Mouse (Mus musculus): ENCODE data around the gene Fkbpl. TPM values are rescaled to one million over a fixed set of nuclear protein-coding genes. Genes with fewer than 3 reads are reported as not detected.

Fkbpl gene
- polyA plus RNA-seq, 1 experiment = 1.4 TPM

- no peak for DNase-seq (ENCODE audit: low read depth in 1 of 2, low spot score in 2 of 2)
- H3K27me3 ChIP-seq (ENCODE audit: control insufficient read depth, insufficient read depth, low read length) = no peaks in the 10 kb centered on the region
- H3K4me3 ChIP-seq (ENCODE audit: extremely low read depth, insufficient read depth, insufficient read length) = no peak overlapping the region
- WGBS = 72% methylated on average over 7 of the region's 7 CpGs
- H3K4me1 ChIP-seq (ENCODE audit: control insufficient read depth, insufficient read depth, insufficient read length) = no peaks in the 10 kb centered on the region
- peak overlapping the region; percentile 29; the same call in 1 of the 2 replicates for H3K27ac ChIP-seq (ENCODE audit: insufficient read depth, low read length)
- H3K36me3 ChIP-seq (ENCODE audit: control insufficient read depth, insufficient read depth, low read length) = no peaks in the 10 kb centered on the region
- TF ChIP-seq POLR2A (IDR thresholded peaks at IDR 0.05; ENCODE audit: low read depth, low read length) (no peak), CTCF (IDR thresholded peaks at IDR 0.05; ENCODE audit: extremely low read depth, insufficient read depth, insufficient read length, insufficient replicate concordance) (no peak)
These were observed 4.9 kb upstream of the Fkbpl start for GRCm38 (mm10) chr17:34639461-34640255.

DNA sequence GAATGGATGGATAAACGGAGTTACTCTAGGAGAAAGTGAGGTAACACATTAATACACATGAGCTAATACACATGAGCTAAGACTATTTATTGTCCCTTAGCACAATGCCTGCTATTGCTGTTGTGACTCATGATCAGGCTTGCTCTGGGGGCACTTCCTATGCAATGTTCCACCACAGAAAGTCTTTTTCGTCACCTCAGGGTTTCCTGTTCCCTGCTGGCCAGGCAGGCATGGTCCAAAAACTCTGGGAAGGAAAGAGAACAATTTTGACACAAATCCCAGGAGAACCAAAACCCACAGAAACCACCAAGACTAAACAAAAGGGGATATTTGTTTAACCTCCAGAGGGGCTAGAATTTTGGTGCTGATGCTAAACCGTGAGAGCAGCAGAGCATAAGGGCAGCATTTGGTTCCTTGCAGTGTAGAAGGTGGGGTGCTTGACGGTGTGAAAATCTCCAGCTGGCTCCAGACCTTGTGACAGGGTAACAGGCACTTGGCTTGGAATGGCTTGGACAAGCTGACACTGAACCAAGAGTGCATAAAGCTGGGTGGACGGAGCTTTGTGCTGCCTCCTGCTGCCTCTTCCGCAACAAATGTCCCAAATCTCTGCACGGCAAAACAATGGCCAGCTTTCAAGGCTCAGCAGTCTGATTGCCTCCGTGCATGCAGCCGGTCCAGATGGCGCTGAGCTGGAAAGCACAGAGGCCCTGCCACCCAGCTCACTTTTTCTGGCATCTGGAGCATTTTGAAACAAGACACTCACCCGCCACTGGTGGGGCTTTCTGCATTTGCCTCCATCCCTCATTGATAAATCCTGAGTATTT lies 3.6 kb upstream of the Fkbpl start:
- 58% methylated on average over 11 of the region's 11 CpGs for WGBS
- Histone ChIP-seq H3K27ac (ENCODE audit: insufficient read depth, low read length) (no peak overlapping the region), H3K36me3 (ENCODE audit: control insufficient read depth, insufficient read depth, low read length) (no peaks in the 10 kb centered on the region), H3K4me1 (ENCODE audit: control insufficient read depth, insufficient read depth, insufficient read length) (no peaks in the 10 kb centered on the region), H3K27me3 (ENCODE audit: control insufficient read depth, insufficient read depth, low read length) (no peaks in the 10 kb centered on the region), H3K4me3 (ENCODE audit: extremely low read depth, insufficient read depth, insufficient read length) (no peak overlapping the region)
- TF ChIP-seq CTCF (IDR thresholded peaks at IDR 0.05; ENCODE audit: extremely low read depth, insufficient read depth, insufficient read length, insufficient replicate concordance) (no peak), POLR2A (IDR thresholded peaks at IDR 0.05; ENCODE audit: low read depth, low read length) (no peak)
- no peak for DNase-seq (ENCODE audit: low read depth in 1 of 2, low spot score in 2 of 2)

- Histone ChIP-seq H3K36me3 (ENCODE audit: control insufficient read depth, insufficient read depth, low read length) (no peaks in the 10 kb centered on the region), H3K4me3 (ENCODE audit: extremely low read depth, insufficient read depth, insufficient read length) (no peak overlapping the region), H3K4me1 (ENCODE audit: control insufficient read depth, insufficient read depth, insufficient read length) (no peaks in the 10 kb centered on the region), H3K27ac (ENCODE audit: insufficient read depth, low read length) (no peak overlapping the region), H3K27me3 (ENCODE audit: control insufficient read depth, insufficient read depth, low read length) (no peaks in the 10 kb centered on the region)
- DNase-seq (ENCODE audit: low read depth in 1 of 2, low spot score in 2 of 2) = no peak
- 43% methylated on average over 3 of the region's 3 CpGs for WGBS
- TF ChIP-seq CTCF (IDR thresholded peaks at IDR 0.05; ENCODE audit: extremely low read depth, insufficient read depth, insufficient read length, insufficient replicate concordance) (no peak), POLR2A (IDR thresholded peaks at IDR 0.05; ENCODE audit: low read depth, low read length) (no peak)
These were observed 2.6 kb upstream of the Fkbpl start for GRCm38 (mm10) chr17:34641945-34642344.

DNA sequence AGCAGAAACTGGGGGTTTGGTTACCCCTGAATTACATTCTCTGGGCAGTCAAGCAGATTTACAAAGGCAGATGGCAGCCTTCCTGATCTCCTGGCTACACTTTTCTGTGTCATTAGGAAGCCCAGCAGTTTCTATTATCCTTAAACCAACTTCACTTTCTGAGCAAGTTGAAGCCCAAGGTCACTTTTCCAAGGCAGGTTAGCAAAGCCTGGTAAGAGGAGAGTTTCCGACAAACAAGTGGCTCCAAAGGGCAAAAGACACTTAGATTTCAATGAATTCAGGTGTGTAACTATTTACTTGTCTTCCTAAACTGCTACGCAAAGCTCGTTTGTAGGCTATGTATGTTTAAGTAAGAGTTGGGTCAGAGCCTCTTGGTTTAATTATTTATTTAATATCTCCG lies 1.2 kb upstream of the Fkbpl start:
- Histone ChIP-seq H3K36me3 (ENCODE audit: control insufficient read depth, insufficient read depth, low read length) (no peaks in the 10 kb centered on the region), H3K4me1 (ENCODE audit: control insufficient read depth, insufficient read depth, insufficient read length) (peaks cover 5% of the 10 kb centered on the region; the same call in 1 of the 2 replicates), H3K27me3 (ENCODE audit: control insufficient read depth, insufficient read depth, low read length) (no peaks in the 10 kb centered on the region), H3K4me3 (ENCODE audit: extremely low read depth, insufficient read depth, insufficient read length) (no peak overlapping the region), H3K27ac (ENCODE audit: insufficient read depth, low read length) (no peak overlapping the region)
- WGBS = 96% methylated on average over 4 of the region's 4 CpGs
- DNase-seq (ENCODE audit: low read depth in 1 of 2, low spot score in 2 of 2) = no peak
- TF ChIP-seq POLR2A (IDR thresholded peaks at IDR 0.05; ENCODE audit: low read depth, low read length) (no peak), CTCF (IDR thresholded peaks at IDR 0.05; ENCODE audit: extremely low read depth, insufficient read depth, insufficient read length, insufficient replicate concordance) (no peak)

DNA sequence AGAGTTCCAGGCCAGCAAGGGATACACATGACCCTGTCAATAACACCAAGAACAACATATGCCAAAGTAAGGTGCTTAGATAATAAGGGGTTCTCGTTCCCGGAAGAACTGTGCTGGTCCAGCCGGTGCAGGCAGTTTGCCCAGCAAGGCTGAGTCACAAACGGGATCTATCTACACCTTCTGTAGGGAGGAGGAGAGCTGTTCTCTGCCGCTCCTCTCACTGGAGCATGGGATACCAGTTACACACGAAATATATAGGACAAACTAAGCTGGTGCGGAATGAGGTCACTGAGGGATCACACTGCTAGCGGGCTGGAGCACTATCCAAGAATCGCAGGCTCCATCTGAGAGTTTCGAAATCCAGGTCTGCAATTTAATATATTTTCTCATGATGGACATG lies 620 bp upstream of the Fkbpl start:
- no peak overlapping the region for H3K4me3 ChIP-seq (ENCODE audit: extremely low read depth, insufficient read depth, insufficient read length)
- no peaks in the 10 kb centered on the region for H3K36me3 ChIP-seq (ENCODE audit: control insufficient read depth, insufficient read depth, low read length)
- no peak for DNase-seq (ENCODE audit: low read depth in 1 of 2, low spot score in 2 of 2)
- WGBS = 85% methylated on average over 10 of the region's 10 CpGs
- H3K27ac ChIP-seq (ENCODE audit: insufficient read depth, low read length) = no peak overlapping the region
- TF ChIP-seq POLR2A (IDR thresholded peaks at IDR 0.05; ENCODE audit: low read depth, low read length) (no peak), CTCF (IDR thresholded peaks at IDR 0.05; ENCODE audit: extremely low read depth, insufficient read depth, insufficient read length, insufficient replicate concordance) (no peak)
- H3K27me3 ChIP-seq (ENCODE audit: control insufficient read depth, insufficient read depth, low read length) = no peaks in the 10 kb centered on the region
- H3K4me1 ChIP-seq (ENCODE audit: control insufficient read depth, insufficient read depth, insufficient read length) = peaks cover 10% of the 10 kb centered on the region; the same call in 1 of the 2 replicates

- H3K27ac ChIP-seq (ENCODE audit: insufficient read depth, low read length) = no peak overlapping the region
- H3K36me3 ChIP-seq (ENCODE audit: control insufficient read depth, insufficient read depth, low read length) = peaks cover 4% of the 10 kb centered on the region
- no peaks in the 10 kb centered on the region for H3K27me3 ChIP-seq (ENCODE audit: control insufficient read depth, insufficient read depth, low read length)
- TF ChIP-seq POLR2A (IDR thresholded peaks at IDR 0.05; ENCODE audit: low read depth, low read length) (no peak), CTCF (IDR thresholded peaks at IDR 0.05; ENCODE audit: extremely low read depth, insufficient read depth, insufficient read length, insufficient replicate concordance) (no peak)
- 72% methylated on average over 10 of the region's 10 CpGs for WGBS
- DNase-seq (ENCODE audit: low read depth in 1 of 2, low spot score in 2 of 2) = no peak
- no peak overlapping the region for H3K4me3 ChIP-seq (ENCODE audit: extremely low read depth, insufficient read depth, insufficient read length)
- H3K4me1 ChIP-seq (ENCODE audit: control insufficient read depth, insufficient read depth, insufficient read length) = peaks cover 15% of the 10 kb centered on the region; the same call in 1 of the 2 replicates
These were observed 779 bp downstream of the Fkbpl start for GRCm38 (mm10) chr17:34645256-34645829.

Measured in spleen, adult 2 months (tissue).